Mouse (Mus musculus): ENCODE results near the gene Hoxb5. TPM values are rescaled to one million over a fixed set of nuclear protein-coding genes. Genes with fewer than 3 reads are reported as not detected.

The Hoxb5 gene
- polyA plus RNA-seq, 1 experiment from 2014 or later: 33.1 TPM

DNA sequence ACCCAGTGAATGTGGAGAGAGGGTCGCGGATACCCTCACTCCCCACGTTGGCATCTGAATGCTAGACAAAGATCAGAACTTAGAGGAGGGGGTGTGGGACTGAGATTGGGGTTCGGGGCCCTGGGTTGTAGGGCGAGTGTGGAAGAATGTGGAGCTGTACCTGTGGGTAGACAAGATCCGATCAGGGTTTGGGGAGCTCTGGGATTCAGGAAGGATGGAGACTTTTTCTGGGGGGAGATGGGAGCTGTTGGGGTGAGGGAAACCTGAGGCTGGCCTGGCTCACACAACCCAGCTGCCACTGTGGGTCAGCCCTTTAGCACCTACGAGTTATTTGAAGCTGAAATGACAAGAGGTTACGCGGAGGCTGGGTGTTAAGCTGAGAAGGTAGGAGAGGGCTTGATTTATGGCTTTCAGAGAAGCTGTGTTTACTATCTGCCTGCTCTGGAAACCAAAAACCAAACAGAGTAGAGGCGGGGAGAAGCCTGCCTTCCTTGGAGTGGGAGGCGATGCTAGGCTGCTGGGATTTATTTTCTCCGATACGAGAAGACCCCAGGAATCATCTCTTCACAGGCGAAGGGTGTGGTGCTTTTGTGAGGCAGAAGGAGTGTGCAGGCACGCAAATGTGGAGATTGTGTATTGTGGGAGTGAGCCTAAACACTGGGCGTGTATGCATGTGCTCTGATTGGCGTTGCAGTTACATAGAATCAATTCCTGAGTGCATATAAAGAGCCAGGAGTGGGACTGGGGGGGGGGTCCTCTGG is 30.3 kb downstream of the Hoxb5 start:
- H3K4me3 ChIP-seq (ENCODE audit: low read depth, low read length): peak overlapping the region; percentile 56
- ATAC-seq (ENCODE audit: low FRiP score) (no peak), DNase-seq (ENCODE audit: low spot score) (peak; percentile 54)
- WGBS: 1% methylated on average over 17 of the region's 17 CpGs
- H3K9me3 ChIP-seq (ENCODE audit: control insufficient read depth, low read length): no peaks in the 10 kb centered on the region
- H3K4me2 ChIP-seq (replicated peaks; ENCODE audit: low read depth, low read length): peak overlapping the region; percentile 79
- H3K9ac ChIP-seq (ENCODE audit: low read depth, low read length): peak overlapping the region; percentile 96
- H3K27me3 ChIP-seq (ENCODE audit: control insufficient read depth, insufficient read depth, low read length): peaks cover 90% of the 10 kb centered on the region
- H3K4me1 ChIP-seq (replicated peaks; ENCODE audit: control insufficient read depth, insufficient read depth, low read length): no peaks in the 10 kb centered on the region; the same call in 1 of the 2 replicates
- H3K27ac ChIP-seq (ENCODE audit: low read depth, low read length): peak overlapping the region; percentile 98
- H3K36me3 ChIP-seq (ENCODE audit: control insufficient read depth, insufficient read depth, low read length): no peaks in the 10 kb centered on the region

DNA sequence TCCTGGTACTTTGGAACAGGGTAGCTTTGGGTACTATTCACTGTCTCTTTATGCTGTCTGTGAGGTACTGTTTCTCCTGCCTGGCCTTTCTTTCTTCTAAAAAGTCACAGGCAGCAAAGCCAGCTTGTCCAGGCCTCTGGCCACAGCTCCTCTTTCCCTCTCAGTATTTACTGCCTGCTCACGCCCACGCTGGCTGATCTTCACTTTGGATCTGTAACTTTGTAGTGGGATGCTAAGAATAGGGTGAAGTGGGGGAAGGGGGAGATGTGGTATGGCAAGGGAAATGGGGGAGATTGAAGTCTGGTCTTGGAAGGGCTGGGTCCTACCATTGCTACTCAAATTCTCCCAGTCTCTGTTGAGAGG is 30.8 kb downstream of the Hoxb5 start:
- Histone ChIP-seq H3K27ac (ENCODE audit: low read depth, low read length) (peak overlapping the region; percentile 98), H3K9ac (ENCODE audit: low read depth, low read length) (peak overlapping the region; percentile 96), H3K4me3 (ENCODE audit: low read depth, low read length) (peak overlapping the region; percentile 56), H3K27me3 (ENCODE audit: control insufficient read depth, insufficient read depth, low read length) (peaks cover 90% of the 10 kb centered on the region), H3K9me3 (ENCODE audit: control insufficient read depth, low read length) (no peaks in the 10 kb centered on the region), H3K4me1 (replicated peaks; ENCODE audit: control insufficient read depth, insufficient read depth, low read length) (no peaks in the 10 kb centered on the region; the same call in 1 of the 2 replicates), H3K4me2 (replicated peaks; ENCODE audit: low read depth, low read length) (peak overlapping the region; percentile 79), H3K36me3 (ENCODE audit: control insufficient read depth, insufficient read depth, low read length) (no peaks in the 10 kb centered on the region)
- DNase-seq (ENCODE audit: low spot score): no peak
- WGBS: 0% methylated on average over 2 of the region's 2 CpGs
- ATAC-seq (ENCODE audit: low FRiP score): no peak

DNA sequence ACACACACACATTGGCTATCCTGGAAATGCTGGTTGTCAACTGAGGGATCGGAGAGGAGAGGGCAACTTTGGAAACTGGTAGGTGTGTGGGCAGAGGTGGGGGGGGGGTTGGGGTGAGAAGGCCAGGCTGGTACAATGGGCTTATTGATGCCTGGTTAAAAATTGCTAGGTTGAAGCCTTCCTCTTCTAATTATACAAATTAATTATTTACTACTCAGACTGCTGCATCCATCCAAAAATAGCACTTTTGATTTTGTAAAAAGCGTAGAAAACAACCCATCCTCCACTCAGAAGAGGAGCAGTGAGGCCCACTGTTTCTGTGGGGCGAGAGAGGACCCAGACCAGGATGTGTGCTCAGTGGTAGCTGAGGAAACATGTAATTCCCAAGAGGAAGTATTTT is 31.9 kb downstream of the Hoxb5 start:
- H3K4me2 ChIP-seq (replicated peaks; ENCODE audit: low read depth, low read length): peak overlapping the region; percentile 79
- H3K27me3 ChIP-seq (ENCODE audit: control insufficient read depth, insufficient read depth, low read length): peaks cover 90% of the 10 kb centered on the region
- H3K9me3 ChIP-seq (ENCODE audit: control insufficient read depth, low read length): no peaks in the 10 kb centered on the region
- H3K9ac ChIP-seq (ENCODE audit: low read depth, low read length): peak overlapping the region; percentile 96
- peak overlapping the region; percentile 98 for H3K27ac ChIP-seq (ENCODE audit: low read depth, low read length)
- 8% methylated on average over 3 of the region's 3 CpGs for WGBS
- H3K4me1 ChIP-seq (replicated peaks; ENCODE audit: control insufficient read depth, insufficient read depth, low read length): no peaks in the 10 kb centered on the region; the same call in none of the 2 replicates
- DNase-seq (ENCODE audit: low spot score) (no peak), ATAC-seq (ENCODE audit: low FRiP score) (no peak)
- peak overlapping the region; percentile 56 for H3K4me3 ChIP-seq (ENCODE audit: low read depth, low read length)
- H3K36me3 ChIP-seq (ENCODE audit: control insufficient read depth, insufficient read depth, low read length): no peaks in the 10 kb centered on the region

GRCm38 (mm10) chr11:96336597-96336996 is 33.5 kb downstream of the Hoxb5 start:
- Histone ChIP-seq H3K27me3 (ENCODE audit: control insufficient read depth, insufficient read depth, low read length) (peaks cover 81% of the 10 kb centered on the region), H3K4me3 (ENCODE audit: low read depth, low read length) (peak overlapping the region; percentile 56), H3K9me3 (ENCODE audit: control insufficient read depth, low read length) (no peaks in the 10 kb centered on the region), H3K4me2 (replicated peaks; ENCODE audit: low read depth, low read length) (peak overlapping the region; percentile 79), H3K9ac (ENCODE audit: low read depth, low read length) (peak overlapping the region; percentile 75), H3K27ac (ENCODE audit: low read depth, low read length) (peak overlapping the region; percentile 98), H3K4me1 (replicated peaks; ENCODE audit: control insufficient read depth, insufficient read depth, low read length) (no peaks in the 10 kb centered on the region; the same call in 1 of the 2 replicates), H3K36me3 (ENCODE audit: control insufficient read depth, insufficient read depth, low read length) (no peaks in the 10 kb centered on the region)
- DNase-seq (ENCODE audit: low spot score) (no peak), ATAC-seq (ENCODE audit: low FRiP score) (peak; percentile 17; the same call in 1 of the 2 replicates)
- WGBS: 4% methylated on average over 2 of the region's 2 CpGs

DNA sequence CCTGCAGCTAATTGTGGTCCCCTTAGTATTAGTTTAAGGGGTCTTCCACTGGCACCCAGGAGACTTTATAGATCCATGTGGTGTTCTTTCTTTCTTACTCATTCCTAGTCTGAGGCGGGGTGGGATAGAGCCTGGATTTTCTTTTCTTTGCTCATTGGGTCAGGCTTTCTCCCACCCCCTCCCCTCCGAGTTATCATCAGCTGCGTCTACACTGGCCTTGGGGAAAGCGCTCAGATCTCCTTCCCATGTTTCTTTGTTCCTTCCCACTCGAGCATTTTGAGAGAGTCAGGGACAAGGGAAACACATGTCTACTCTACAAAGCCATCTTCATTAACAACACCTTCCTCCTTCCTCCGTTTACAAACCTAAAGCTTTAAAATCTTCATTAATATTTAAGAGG is 33.9 kb downstream of the Hoxb5 start:
- Histone ChIP-seq H3K27ac (ENCODE audit: low read depth, low read length) (peak overlapping the region; percentile 98), H3K9me3 (ENCODE audit: control insufficient read depth, low read length) (no peaks in the 10 kb centered on the region), H3K9ac (ENCODE audit: low read depth, low read length) (peak overlapping the region; percentile 75), H3K36me3 (ENCODE audit: control insufficient read depth, insufficient read depth, low read length) (no peaks in the 10 kb centered on the region), H3K4me3 (ENCODE audit: low read depth, low read length) (peak overlapping the region; percentile 56), H3K27me3 (ENCODE audit: control insufficient read depth, insufficient read depth, low read length) (peaks cover 81% of the 10 kb centered on the region), H3K4me1 (replicated peaks; ENCODE audit: control insufficient read depth, insufficient read depth, low read length) (no peaks in the 10 kb centered on the region; the same call in 1 of the 2 replicates), H3K4me2 (replicated peaks; ENCODE audit: low read depth, low read length) (peak overlapping the region; percentile 79)
- DNase-seq (ENCODE audit: low spot score): no peak
- ATAC-seq (ENCODE audit: low FRiP score): no peak
- 2% methylated on average over 6 of the region's 6 CpGs for WGBS

DNA sequence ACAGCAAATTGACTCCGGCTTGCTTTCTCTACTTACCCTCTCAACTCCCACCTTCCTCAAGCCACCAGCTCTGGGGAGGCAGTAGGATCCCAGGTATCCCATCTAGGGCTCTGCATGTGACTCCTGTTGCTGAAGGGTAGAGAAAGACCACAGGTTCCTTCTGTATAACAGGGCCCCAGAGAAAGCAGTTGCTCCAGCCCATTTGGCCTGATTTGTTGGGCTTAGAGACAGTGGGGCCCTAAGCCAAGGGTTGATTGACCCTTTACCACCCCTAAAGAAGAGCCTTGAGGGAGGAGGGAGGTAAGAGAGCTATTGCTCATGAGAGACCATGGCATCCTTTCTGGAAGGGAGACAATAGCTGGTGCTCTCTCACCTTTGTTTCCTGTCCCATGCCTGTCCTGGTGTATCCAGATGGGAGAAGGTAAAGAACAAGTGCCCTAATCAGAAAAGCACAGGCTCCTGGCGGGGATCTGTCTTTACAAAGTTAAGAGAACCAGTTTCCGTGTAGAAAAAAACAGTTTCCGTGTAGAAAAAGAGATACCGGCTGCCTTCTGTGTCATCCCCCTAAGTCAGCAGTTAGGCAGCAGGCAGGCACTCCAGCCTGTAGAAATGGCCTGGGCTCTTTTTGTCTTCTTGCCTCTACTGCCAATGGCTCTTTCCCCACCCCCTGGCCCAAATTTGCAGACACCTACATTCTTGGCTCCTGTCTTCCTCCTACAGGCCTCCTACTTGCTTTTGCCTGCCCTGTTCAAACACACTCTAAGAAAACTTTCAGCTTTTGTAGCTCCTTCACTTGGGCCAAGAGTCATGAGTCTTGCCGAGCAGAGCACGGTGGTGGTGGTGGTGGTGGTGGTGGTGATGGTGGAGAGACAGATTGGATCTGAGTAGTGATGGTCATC is 36.1 kb downstream of the Hoxb5 start:
- Histone ChIP-seq H3K27me3 (ENCODE audit: control insufficient read depth, insufficient read depth, low read length) (peaks cover 77% of the 10 kb centered on the region), H3K4me1 (replicated peaks; ENCODE audit: control insufficient read depth, insufficient read depth, low read length) (no peaks in the 10 kb centered on the region; the same call in 1 of the 2 replicates), H3K4me3 (ENCODE audit: low read depth, low read length) (peak overlapping the region; percentile 56), H3K27ac (ENCODE audit: low read depth, low read length) (peak overlapping the region; percentile 98), H3K4me2 (replicated peaks; ENCODE audit: low read depth, low read length) (peak overlapping the region; percentile 79), H3K36me3 (ENCODE audit: control insufficient read depth, insufficient read depth, low read length) (no peaks in the 10 kb centered on the region), H3K9me3 (ENCODE audit: control insufficient read depth, low read length) (no peaks in the 10 kb centered on the region), H3K9ac (ENCODE audit: low read depth, low read length) (peak overlapping the region; percentile 75)
- DNase-seq (ENCODE audit: low spot score) (no peak), ATAC-seq (ENCODE audit: low FRiP score) (no peak)
- 11% methylated on average over 7 of the region's 7 CpGs for WGBS

DNA sequence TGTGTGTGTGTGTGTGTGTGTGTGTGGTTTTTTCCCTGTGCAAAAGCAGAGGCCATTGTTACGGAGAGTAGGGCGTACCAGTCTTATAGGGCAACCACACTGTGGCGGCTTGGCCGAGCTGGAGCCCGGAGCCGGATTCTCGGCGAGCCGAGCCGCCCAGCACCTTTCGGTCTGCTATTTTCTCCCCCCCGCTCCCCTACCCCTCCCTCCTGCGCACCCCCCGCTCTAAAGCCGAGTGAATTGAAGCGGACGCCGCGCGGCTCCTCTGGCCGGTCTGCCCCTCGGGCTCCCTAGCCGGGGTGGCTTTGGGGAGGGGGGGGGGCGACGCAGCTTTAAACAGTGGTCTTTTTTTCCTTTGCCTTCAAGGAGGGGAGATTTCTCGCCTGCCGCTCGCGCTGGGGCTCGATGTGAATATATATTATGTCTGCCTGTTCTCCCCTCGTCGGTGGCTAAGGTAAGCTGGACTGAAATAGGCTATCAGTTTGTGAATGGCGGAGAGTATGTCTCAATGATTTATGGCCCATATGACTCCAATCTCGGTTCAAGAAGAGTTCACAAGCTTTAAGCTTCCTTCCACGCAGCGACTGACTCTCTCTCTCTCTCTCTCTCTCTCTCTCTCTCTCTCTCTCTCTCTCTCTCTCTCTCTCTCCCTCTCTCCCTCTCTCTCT is 37.7 kb downstream of the Hoxb5 start:
- Histone ChIP-seq H3K36me3 (ENCODE audit: control insufficient read depth, insufficient read depth, low read length) (no peaks in the 10 kb centered on the region), H3K4me3 (ENCODE audit: low read depth, low read length) (peak overlapping the region; percentile 56), H3K27me3 (ENCODE audit: control insufficient read depth, insufficient read depth, low read length) (peaks cover 76% of the 10 kb centered on the region), H3K9ac (ENCODE audit: low read depth, low read length) (peak overlapping the region; percentile 75), H3K4me1 (replicated peaks; ENCODE audit: control insufficient read depth, insufficient read depth, low read length) (peaks cover under 1% of the 10 kb centered on the region; the same call in 1 of the 2 replicates), H3K27ac (ENCODE audit: low read depth, low read length) (peak overlapping the region; percentile 98), H3K4me2 (replicated peaks; ENCODE audit: low read depth, low read length) (peak overlapping the region; percentile 79), H3K9me3 (ENCODE audit: control insufficient read depth, low read length) (no peaks in the 10 kb centered on the region)
- WGBS: 0% methylated on average over 35 of the region's 36 CpGs
- DNase-seq (ENCODE audit: low spot score) (no peak), ATAC-seq (ENCODE audit: low FRiP score) (peak; percentile 68)

All from hindbrain, embryonic 11.5 days (tissue).